Mouse (Mus musculus) liver, adult 2 months (tissue): ENCODE results near the gene St5. TPM values are rescaled to one million over a fixed set of nuclear protein-coding genes. Genes with fewer than 3 reads are reported as not detected.

Experiments used
- DNase-seq: peaks from one replicate; pipeline ENCODE4 v3.0.0-alpha.2; 2011; ENCODE audit warnings: low read depth, low spot score; ENCODE audit errors: extremely low read depth
- H3K27ac ChIP-seq: fragments of 200-500 bp; replicated peaks from 2 replicates; pipeline ENCODE4 v1.5.1; 2012; ENCODE audit warnings: low read depth, mild to moderate bottlenecking, control low read depth, inconsistent platforms, low read length; ENCODE audit not compliant: insufficient read depth
- H3K27me3 ChIP-seq: fragments of 200-500 bp; 2 replicates; pipeline ENCODE4 v1.6.1; 2012; ENCODE audit warnings: mild to moderate bottlenecking, moderate library complexity, low read length, inconsistent platforms; ENCODE audit not compliant: control insufficient read depth, insufficient read depth
- H3K36me3 ChIP-seq: fragments of 200-500 bp; 2 replicates; pipeline ENCODE4 v1.6.1; 2012; ENCODE audit warnings: low read length, inconsistent platforms; ENCODE audit not compliant: control insufficient read depth, insufficient read depth
- H3K4me1 ChIP-seq: fragments of 200-500 bp; 2 replicates; pipeline ENCODE4 v1.6.1; 2011; ENCODE audit warnings: low read length; ENCODE audit not compliant: control insufficient read depth, insufficient read depth
- H3K4me3 ChIP-seq: fragments of 200-500 bp; 2 replicates; pipeline ENCODE4 v1.5.1; 2011; ENCODE audit warnings: low read depth, mild to moderate bottlenecking, control low read depth, low read length, moderate library complexity; ENCODE audit not compliant: insufficient read depth
- H3K79me2 ChIP-seq: fragments of 200-500 bp; 2 replicates; pipeline ENCODE4 v1.6.1; 2012; ENCODE audit warnings: inconsistent platforms, mild to moderate bottlenecking, low read length, moderate library complexity; ENCODE audit not compliant: control insufficient read depth, insufficient read depth
- H3K9ac ChIP-seq: fragments of 200-500 bp; 2 replicates; pipeline ENCODE4 v1.6.1; 2012; ENCODE audit warnings: low read depth, mild to moderate bottlenecking, control low read depth, inconsistent platforms, low read length
- CTCF ChIP-seq: fragments of 200-500 bp; IDR thresholded peaks from 2 replicates; pipeline ENCODE4 v1.5.1; 2011; ENCODE audit warnings: low read depth, low read length, control low read depth
- POLR2A ChIP-seq: fragments of 200-500 bp; IDR thresholded peaks from 2 replicates; pipeline ENCODE4 v1.6.1; 2011; ENCODE audit warnings: low read length, control low read depth; ENCODE audit not compliant: insufficient read depth; ENCODE audit errors: extremely low read depth
- WGBS: fragments of 180-500 bp; shearing (Covaris S2); methylation state at CpG from one replicate; pipeline ENCODE4 v1.1.7; 2018; 5-methylcytosine and 5-hydroxymethylcytosine counted together
- polyA plus RNA-seq: library from polyadenylated mRNA; depleted of rRNA; stranded (reverse); fragments of >200 nt; gene quantifications from 2 replicates; pipeline ENCODE4 v1.2.3, GENCODE M21; 2012; rRNA removed
- total RNA-seq: library from RNA; depleted of rRNA; stranded (reverse); fragments of >200 nt; gene quantifications from 2 replicates; pipeline ENCODE4 v1.2.3, GENCODE M21; 2014; rRNA removed

The St5 gene
- total and polyA plus RNA-seq, 2 experiments: 8.3 to 36.4 TPM

GRCm38 (mm10) chr7:109477926-109478325 is 225.5 kb downstream of the St5 start:
- no peak for TF ChIP-seq CTCF
- no peak for TF ChIP-seq POLR2A
- DNase-seq: no peak
- Histone ChIP-seq H3K27ac (no peak overlapping the region), H3K27me3 (no peaks in the 10 kb centered on the region), H3K9ac (no peak overlapping the region), H3K36me3 (no peaks in the 10 kb centered on the region), H3K4me3 (no peak overlapping the region), H3K4me1 (no peaks in the 10 kb centered on the region), H3K79me2 (no peaks in the 10 kb centered on the region)
- 63% methylated on average over 3 of the region's 3 CpGs for WGBS

Other genes with a start within 250 kb of the St5 start
- under 0.01 and 0.07 TPM in 2 replicates for gene Trim66, start 195.5 kb downstream of the St5 start, total RNA-seq
- gene Trim66, start 195.5 kb downstream of the St5 start, polyA plus RNA-seq: 0.04 and 0.06 TPM in 2 replicates
- gene Rpl27a, start 184.5 kb downstream of the St5 start, total RNA-seq: 318 and 380 TPM in 2 replicates
- 251 and 255 TPM in 2 replicates for gene Rpl27a, start 184.5 kb downstream of the St5 start, polyA plus RNA-seq
- gene Akip1, start 85 bp upstream of the St5 start, total RNA-seq: 17.2 and 20.2 TPM in 2 replicates
- 14.0 and 15.9 TPM in 2 replicates for gene Akip1, start 85 bp upstream of the St5 start, polyA plus RNA-seq
- gene BC051019, start 20.2 kb upstream of the St5 start, total RNA-seq: not detected in 2 replicates
- not detected in 2 replicates for gene BC051019, start 20.2 kb upstream of the St5 start, polyA plus RNA-seq
- gene Ascl3, start 28.1 kb upstream of the St5 start, total RNA-seq: not detected in 2 replicates
- gene Ascl3, start 28.1 kb upstream of the St5 start, polyA plus RNA-seq: 0.18 TPM in 1 of 2 replicates, not detected in the other
- 25.2 and 26.3 TPM in 2 replicates for gene Tmem9b, start 49.3 kb upstream of the St5 start, total RNA-seq
- gene Tmem9b, start 49.3 kb upstream of the St5 start, polyA plus RNA-seq: 16.5 and 18.4 TPM in 2 replicates
- gene Nrip3, start 78.4 kb upstream of the St5 start, total RNA-seq: 0.07 TPM in 1 of 2 replicates, not detected in the other
- gene Nrip3, start 78.4 kb upstream of the St5 start, polyA plus RNA-seq: not detected in 2 replicates
- gene Scube2, start 162.1 kb upstream of the St5 start, total RNA-seq: under 0.01 TPM in 1 of 2 replicates, not detected in the other
- not detected in 2 replicates for gene Scube2, start 162.1 kb upstream of the St5 start, polyA plus RNA-seq